Mouse (Mus musculus): Measurements from ENCODE around the gene Mef2a. TPM values are rescaled to one million over a fixed set of nuclear protein-coding genes. Genes with fewer than 3 reads are reported as not detected.

Gene Mef2a
- polyA plus RNA-seq, 1 experiment: 22.2 TPM

DNA sequence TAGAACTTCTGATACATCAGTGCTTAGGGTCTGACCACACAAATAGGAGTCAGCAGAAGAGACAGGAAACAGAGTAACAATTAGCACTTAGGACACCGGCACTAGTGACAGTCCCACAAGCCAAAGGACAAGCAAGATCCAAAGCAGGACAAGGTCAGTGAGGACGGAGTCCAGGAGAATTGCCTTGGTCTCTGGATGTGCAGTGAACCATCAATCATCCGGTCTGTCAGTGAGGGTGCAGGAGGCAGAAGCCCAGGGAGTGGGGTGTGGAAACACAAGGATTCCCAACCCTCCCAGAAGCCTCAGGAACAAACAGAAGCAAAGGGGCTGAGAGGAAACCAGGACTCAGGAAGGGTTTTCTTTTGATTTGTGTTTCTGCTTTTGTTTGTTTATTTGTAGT is 169.0 kb downstream of the Mef2a start:
- Histone ChIP-seq H3K27me3 (replicated peaks; ENCODE audit: control insufficient read depth, insufficient read depth, low read length) (no peaks in the 10 kb centered on the region), H3K4me1 (ENCODE audit: control insufficient read depth, insufficient read depth, low read length) (peaks cover 10% of the 10 kb centered on the region; the same call in 1 of the 2 replicates), H3K36me3 (ENCODE audit: control insufficient read depth, insufficient read depth, low read length) (no peaks in the 10 kb centered on the region), H3K27ac (ENCODE audit: insufficient read depth, low read depth, low read length) (no peak overlapping the region), H3K4me3 (ENCODE audit: insufficient read depth, low read depth, low read length) (no peak overlapping the region)
- peak; percentile 41 for DNase-seq
- no peak for TF ChIP-seq CTCF (conservative IDR thresholded peaks at IDR 0.05; ENCODE audit: insufficient read depth, insufficient read length, low read depth, low read length)
- TF ChIP-seq POLR2A (IDR thresholded peaks at IDR 0.05; ENCODE audit: low read depth, low read length): no peak
- WGBS: 44% methylated on average over 3 of the region's 3 CpGs

- Histone ChIP-seq H3K4me1 (ENCODE audit: control insufficient read depth, insufficient read depth, low read length) (no peaks in the 10 kb centered on the region), H3K27me3 (replicated peaks; ENCODE audit: control insufficient read depth, insufficient read depth, low read length) (no peaks in the 10 kb centered on the region), H3K36me3 (ENCODE audit: control insufficient read depth, insufficient read depth, low read length) (no peaks in the 10 kb centered on the region), H3K27ac (ENCODE audit: insufficient read depth, low read depth, low read length) (no peak overlapping the region), H3K4me3 (ENCODE audit: insufficient read depth, low read depth, low read length) (no peak overlapping the region)
- WGBS: 12% methylated on average over 10 of the region's 10 CpGs
- TF ChIP-seq CTCF (conservative IDR thresholded peaks at IDR 0.05; ENCODE audit: insufficient read depth, insufficient read length, low read depth, low read length): peak; percentile 98
- TF ChIP-seq POLR2A (IDR thresholded peaks at IDR 0.05; ENCODE audit: low read depth, low read length): no peak
- DNase-seq: peak; percentile 74
These were observed 173.2 kb downstream of the Mef2a start for GRCm38 (mm10) chr7:67199412-67199811.

GRCm38 (mm10) chr7:67183786-67184185 is 188.9 kb downstream of the Mef2a start:
- H3K4me1 ChIP-seq (ENCODE audit: control insufficient read depth, insufficient read depth, low read length): no peaks in the 10 kb centered on the region
- H3K27me3 ChIP-seq (replicated peaks; ENCODE audit: control insufficient read depth, insufficient read depth, low read length): no peaks in the 10 kb centered on the region
- 46% methylated on average over 4 of the region's 4 CpGs for WGBS
- no peak for TF ChIP-seq POLR2A (IDR thresholded peaks at IDR 0.05; ENCODE audit: low read depth, low read length)
- no peak for TF ChIP-seq CTCF (conservative IDR thresholded peaks at IDR 0.05; ENCODE audit: insufficient read depth, insufficient read length, low read depth, low read length)
- no peak overlapping the region for H3K27ac ChIP-seq (ENCODE audit: insufficient read depth, low read depth, low read length)
- no peak overlapping the region for H3K4me3 ChIP-seq (ENCODE audit: insufficient read depth, low read depth, low read length)
- DNase-seq: no peak
- H3K36me3 ChIP-seq (ENCODE audit: control insufficient read depth, insufficient read depth, low read length): no peaks in the 10 kb centered on the region

Other genes starting within 250 kb of the Mef2a start
- 11.0 and 11.2 TPM in 2 replicates for gene Lysmd4, start 150.3 kb downstream of the Mef2a start, polyA plus RNA-seq (2012; rRNA removed)